Mouse (Mus musculus) E14TG2a.4 (cell line): ENCODE measurements at regions not wholly inside any gene's neighbourhood (a gene's known extent, or its start where the extent isn't known, plus 50 kb on each side); places are given as distances from the start of the nearest gene placed in this dataset.

Experiments used
- CTCF ChIP-seq: conservative IDR thresholded peaks from 2 replicates; pipeline ENCODE4 v1.5.1; 2014; ENCODE audit warnings: low read length
- NANOG ChIP-seq: IDR thresholded peaks from 2 replicates; pipeline ENCODE4 v1.6.1; 2014; ENCODE audit warnings: borderline replicate concordance, low read length, mixed read lengths
- POU5F1 ChIP-seq: IDR thresholded peaks from 2 replicates; pipeline ENCODE4 v1.6.1; 2014; ENCODE audit warnings: low read length, borderline replicate concordance

DNA sequence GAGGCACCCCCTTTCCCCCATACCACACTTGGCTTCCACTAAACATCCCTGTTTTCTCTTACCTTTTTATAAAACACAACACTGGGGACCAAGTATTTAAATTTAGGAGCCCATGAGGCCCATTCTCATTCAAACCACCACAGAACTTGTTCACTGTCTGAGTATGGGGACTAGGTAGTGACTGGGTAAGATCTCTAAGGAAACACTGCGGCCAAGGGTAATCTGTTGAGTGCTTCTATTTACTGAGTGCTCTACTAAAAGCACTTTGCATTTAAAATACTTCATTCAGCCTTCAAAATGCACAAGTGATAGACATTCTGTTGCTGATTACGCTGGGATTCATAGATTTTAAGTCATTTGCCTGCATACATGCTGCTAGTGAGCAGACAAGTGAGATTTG, 141.4 kb upstream of the Trim24 start:
- no peak for TF ChIP-seq CTCF
- TF ChIP-seq POU5F1, result 0 out of 2 replicates have a peak, but pooled peaks have one; percentile 31
- TF ChIP-seq NANOG, result peak; percentile 94
